Mouse (Mus musculus) erythroblast, embryonic 14.5 days (primary cell): ENCODE data around the gene Tubb2b. TPM values are rescaled to one million over a fixed set of nuclear protein-coding genes. Genes with fewer than 3 reads are reported as not detected.

Experiments
- H3K27me3 ChIP-seq: 2 replicates; pipeline ENCODE4 v1.6.1; 2012; ENCODE audit warnings: inconsistent platforms; ENCODE audit not compliant: control insufficient read depth
- H3K36me3 ChIP-seq: 2 replicates; pipeline ENCODE4 v1.6.1; 2012; ENCODE audit warnings: mild to moderate bottlenecking, inconsistent platforms; ENCODE audit not compliant: control insufficient read depth
- H3K4me1 ChIP-seq: 2 replicates; pipeline ENCODE4 v1.6.1; 2012; ENCODE audit warnings: inconsistent platforms; ENCODE audit not compliant: control insufficient read depth
- H3K4me3 ChIP-seq: replicated peaks from 2 replicates; pipeline ENCODE3; 2012; ENCODE audit warnings: moderate library complexity, mild to moderate bottlenecking, inconsistent platforms
- H3K9me3 ChIP-seq: 2 replicates; pipeline ENCODE4 v1.6.1; 2012; ENCODE audit warnings: low read length, inconsistent platforms, mixed read lengths; ENCODE audit not compliant: control insufficient read depth
- GATA1 ChIP-seq: IDR thresholded peaks from 2 replicates; pipeline ENCODE4 v1.6.1; 2012; ENCODE audit warnings: low read length, inconsistent platforms, mixed read lengths
- TAL1 ChIP-seq: IDR thresholded peaks from 3 replicates; pipeline ENCODE4 v1.6.1; 2012; ENCODE audit warnings: low read length, inconsistent platforms, mixed read lengths
- polyA plus RNA-seq: library from polyadenylated mRNA; stranded (reverse); fragments of >175 nt; gene quantifications from 2 replicates; pipeline ENCODE4 v1.2.3, GENCODE M21; 2012

The Tubb2b gene
- polyA plus RNA-seq, 1 experiment: 0.14 TPM

- Histone ChIP-seq H3K9me3 (no peaks in the 10 kb centered on the region), H3K4me3 (no peak overlapping the region), H3K36me3 (no peaks in the 10 kb centered on the region), H3K27me3 (no peaks in the 10 kb centered on the region), H3K4me1 (peaks cover 10% of the 10 kb centered on the region)
- TF ChIP-seq TAL1 (no peak), GATA1 (no peak)
These were observed 17.2 kb downstream of the Tubb2b start for GRCm38 (mm10) chr13:34113086-34113485.

- H3K27me3 ChIP-seq: no peaks in the 10 kb centered on the region
- no peak overlapping the region for H3K4me3 ChIP-seq
- no peaks in the 10 kb centered on the region for H3K36me3 ChIP-seq
- peaks cover 10% of the 10 kb centered on the region for H3K4me1 ChIP-seq
- no peaks in the 10 kb centered on the region for H3K9me3 ChIP-seq
- TF ChIP-seq GATA1 (no peak), TAL1 (no peak)
These were observed 17.7 kb downstream of the Tubb2b start for GRCm38 (mm10) chr13:34112369-34113081.

GRCm38 (mm10) chr13:34111878-34112277 lies 18.4 kb downstream of the Tubb2b start:
- Histone ChIP-seq H3K36me3 (no peaks in the 10 kb centered on the region), H3K9me3 (no peaks in the 10 kb centered on the region), H3K4me3 (no peak overlapping the region), H3K4me1 (peaks cover 9% of the 10 kb centered on the region), H3K27me3 (no peaks in the 10 kb centered on the region)
- no peak for TF ChIP-seq TAL1
- TF ChIP-seq GATA1: no peak

- TF ChIP-seq TAL1 (no peak), GATA1 (no peak)
- Histone ChIP-seq H3K36me3 (no peaks in the 10 kb centered on the region), H3K4me3 (no peak overlapping the region), H3K4me1 (peaks cover 2% of the 10 kb centered on the region; the same call in 1 of the 2 replicates), H3K27me3 (no peaks in the 10 kb centered on the region), H3K9me3 (no peaks in the 10 kb centered on the region)
These were observed 19.2 kb downstream of the Tubb2b start for GRCm38 (mm10) chr13:34111019-34111418.

GRCm38 (mm10) chr13:34109677-34110058 lies 20.6 kb downstream of the Tubb2b start:
- Histone ChIP-seq H3K36me3 (no peaks in the 10 kb centered on the region), H3K27me3 (no peaks in the 10 kb centered on the region), H3K4me1 (no peaks in the 10 kb centered on the region), H3K9me3 (no peaks in the 10 kb centered on the region), H3K4me3 (no peak overlapping the region)
- TF ChIP-seq GATA1 (no peak), TAL1 (no peak)

- TF ChIP-seq GATA1: no peak
- no peak for TF ChIP-seq TAL1
- Histone ChIP-seq H3K4me1 (no peaks in the 10 kb centered on the region), H3K9me3 (peaks cover under 1% of the 10 kb centered on the region; the same call in 1 of the 2 replicates), H3K36me3 (no peaks in the 10 kb centered on the region), H3K4me3 (no peak overlapping the region), H3K27me3 (no peaks in the 10 kb centered on the region)
These were observed 21.1 kb downstream of the Tubb2b start for GRCm38 (mm10) chr13:34109035-34109676.

GRCm38 (mm10) chr13:34106999-34107398 lies 23.3 kb downstream of the Tubb2b start:
- Histone ChIP-seq H3K36me3 (no peaks in the 10 kb centered on the region), H3K4me1 (peaks cover 4% of the 10 kb centered on the region), H3K9me3 (peaks cover 6% of the 10 kb centered on the region; the same call in 1 of the 2 replicates), H3K27me3 (no peaks in the 10 kb centered on the region), H3K4me3 (no peak overlapping the region)
- no peak for TF ChIP-seq TAL1

- no peak overlapping the region for H3K4me3 ChIP-seq
- TF ChIP-seq GATA1 (no peak), TAL1 (no peak)
- H3K36me3 ChIP-seq: no peaks in the 10 kb centered on the region
- peaks cover 11% of the 10 kb centered on the region for H3K4me1 ChIP-seq
- no peaks in the 10 kb centered on the region for H3K27me3 ChIP-seq
- H3K9me3 ChIP-seq: peaks cover 6% of the 10 kb centered on the region; the same call in 1 of the 2 replicates
These were observed 24.0 kb downstream of the Tubb2b start for GRCm38 (mm10) chr13:34106256-34106655.

- Histone ChIP-seq H3K4me3 (no peak overlapping the region), H3K4me1 (peaks cover 20% of the 10 kb centered on the region), H3K27me3 (no peaks in the 10 kb centered on the region), H3K9me3 (peaks cover 6% of the 10 kb centered on the region; the same call in 1 of the 2 replicates), H3K36me3 (no peaks in the 10 kb centered on the region)
- TF ChIP-seq GATA1: no peak
- TF ChIP-seq TAL1: no peak
These were observed 24.9 kb downstream of the Tubb2b start for GRCm38 (mm10) chr13:34105364-34105763.

GRCm38 (mm10) chr13:34101908-34102307 lies 28.4 kb downstream of the Tubb2b start:
- Histone ChIP-seq H3K27me3 (no peaks in the 10 kb centered on the region), H3K9me3 (peaks cover 8% of the 10 kb centered on the region; the same call in 1 of the 2 replicates), H3K36me3 (no peaks in the 10 kb centered on the region), H3K4me1 (peaks cover 25% of the 10 kb centered on the region), H3K4me3 (no peak overlapping the region)
- no peak for TF ChIP-seq TAL1
- TF ChIP-seq GATA1: no peak
